Mouse (Mus musculus) C2C12 (cell line): ENCODE results near the gene Pter. TPM values are rescaled to one million over a fixed set of nuclear protein-coding genes. Genes with fewer than 3 reads are reported as not detected.

Experiments used
- H3K27me3 ChIP-seq: one replicate; pipeline ENCODE4 v1.6.1; 2011; ENCODE audit not compliant: control insufficient read depth, insufficient read depth, insufficient read length
- H3K36me3 ChIP-seq: one replicate; pipeline ENCODE4 v1.6.1; 2011; ENCODE audit not compliant: control insufficient read depth, insufficient read depth
- H3K4me3 ChIP-seq: one replicate; pipeline ENCODE4 v1.5.1; 2011; ENCODE audit warnings: mild to moderate bottlenecking, control low read depth; ENCODE audit not compliant: poor library complexity, insufficient read depth, severe bottlenecking
- H3K79me2 ChIP-seq: one replicate; pipeline ENCODE4 v1.6.1; 2011; ENCODE audit not compliant: control insufficient read depth, insufficient read depth
- H3K79me3 ChIP-seq: one replicate; pipeline ENCODE4 v1.6.1; 2011; ENCODE audit warnings: low read depth, control low read depth
- H3ac ChIP-seq: one replicate; pipeline ENCODE3; 2011; ENCODE audit warnings: low read depth; ENCODE audit not compliant: control insufficient read depth, insufficient read length
- CEBPB ChIP-seq: IDR thresholded peaks from one replicate; pipeline ENCODE4 v1.6.1; 2011; ENCODE audit warnings: low read depth, mild to moderate bottlenecking, control low read depth, moderate library complexity
- CTCF ChIP-seq: IDR thresholded peaks from one replicate; pipeline ENCODE4 v1.5.1; 2011; ENCODE audit not compliant: control insufficient read depth, insufficient read depth, insufficient read length
- FOSL1 ChIP-seq: IDR thresholded peaks from one replicate; pipeline ENCODE4 v1.8.0; 2011; ENCODE audit warnings: mild to moderate bottlenecking, low read length; ENCODE audit not compliant: poor library complexity, insufficient read depth, severe bottlenecking
- MAX ChIP-seq: IDR thresholded peaks from one replicate; pipeline ENCODE4 v1.6.1; 2011; ENCODE audit warnings: mild to moderate bottlenecking, control low read depth
- MYOD1 ChIP-seq: IDR thresholded peaks from one replicate; pipeline ENCODE4 v1.6.1; 2011; ENCODE audit warnings: low read depth; ENCODE audit not compliant: control insufficient read depth, insufficient read length
- MYOG ChIP-seq: IDR thresholded peaks from one replicate; pipeline ENCODE4 v1.6.1; 2011; ENCODE audit not compliant: control insufficient read depth, insufficient read length; ENCODE audit errors: extremely low read depth
- USF1 ChIP-seq: IDR thresholded peaks from one replicate; pipeline ENCODE4 v1.6.1; 2011; ENCODE audit warnings: low read depth, mild to moderate bottlenecking, control low read depth, moderate library complexity
- polyA plus RNA-seq: library from polyadenylated mRNA; unstranded; fragments of >200 nt; fragmentation: generic; extraction: Trizol; gene quantifications from one replicate; pipeline ENCODE4 v1.2.1, GENCODE M21; 2012; ENCODE audit warnings: missing spikeins

Pter gene
- polyA plus RNA-seq, 1 experiment: 2.7 TPM

DNA sequence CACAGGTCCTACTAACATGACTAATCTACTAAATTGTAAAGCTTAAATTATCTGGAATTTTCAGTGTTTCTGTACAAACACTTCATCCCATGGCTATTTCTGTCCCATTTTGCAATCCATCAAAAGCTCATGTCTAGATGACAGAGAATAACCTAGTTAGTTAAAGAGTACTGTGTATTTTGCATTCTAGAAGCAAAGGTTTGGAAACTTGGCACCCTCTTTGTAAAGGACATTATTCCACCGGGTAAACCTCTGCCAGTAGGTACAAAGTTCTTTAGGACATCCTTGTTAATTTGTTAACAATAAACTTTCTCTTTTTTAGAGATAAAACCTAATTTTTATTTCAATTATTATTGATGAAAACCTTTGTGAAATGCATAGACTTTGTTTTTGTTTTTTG lies 18.1 kb upstream of the Pter start:
- Histone ChIP-seq H3K4me3 (no peak overlapping the region), H3ac (no peak overlapping the region), H3K36me3 (no peaks in the 10 kb centered on the region), H3K27me3 (peaks cover 8% of the 10 kb centered on the region), H3K79me2 (no peaks in the 10 kb centered on the region), H3K79me3 (no peaks in the 10 kb centered on the region)
- no peak for TF ChIP-seq CTCF
- TF ChIP-seq MYOG: no peak
- TF ChIP-seq CEBPB: no peak
- no peak for TF ChIP-seq USF1
- no peak for TF ChIP-seq FOSL1

DNA sequence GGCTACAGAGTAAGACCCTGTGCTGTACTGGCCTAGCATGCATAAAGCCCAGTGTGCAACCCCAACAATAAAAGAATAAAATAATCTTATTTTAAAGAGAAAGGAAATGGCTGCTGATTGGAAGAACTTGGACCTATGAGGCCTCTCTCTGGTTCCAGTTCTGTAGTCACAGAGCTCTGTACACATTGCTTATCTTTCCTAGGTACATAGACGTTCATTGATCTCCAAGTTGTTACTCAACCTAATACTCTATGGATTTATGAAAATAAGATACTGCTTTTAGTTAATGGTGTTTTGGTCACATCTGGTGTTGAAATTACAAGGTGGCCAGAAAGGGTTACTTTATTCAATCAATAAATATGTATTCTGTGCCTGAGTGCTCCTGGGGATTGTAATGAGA lies 1.8 kb downstream of the Pter start:
- H3K4me3 ChIP-seq: no peak overlapping the region
- H3ac ChIP-seq: no peak overlapping the region
- no peaks in the 10 kb centered on the region for H3K79me2 ChIP-seq
- TF ChIP-seq CEBPB: no peak
- no peak for TF ChIP-seq FOSL1
- no peak for TF ChIP-seq CTCF
- no peak for TF ChIP-seq USF1
- no peak for TF ChIP-seq MYOD1
- TF ChIP-seq MAX: no peak
- no peak for TF ChIP-seq MYOG
- H3K36me3 ChIP-seq: no peaks in the 10 kb centered on the region
- no peaks in the 10 kb centered on the region for H3K27me3 ChIP-seq
- no peaks in the 10 kb centered on the region for H3K79me3 ChIP-seq

DNA sequence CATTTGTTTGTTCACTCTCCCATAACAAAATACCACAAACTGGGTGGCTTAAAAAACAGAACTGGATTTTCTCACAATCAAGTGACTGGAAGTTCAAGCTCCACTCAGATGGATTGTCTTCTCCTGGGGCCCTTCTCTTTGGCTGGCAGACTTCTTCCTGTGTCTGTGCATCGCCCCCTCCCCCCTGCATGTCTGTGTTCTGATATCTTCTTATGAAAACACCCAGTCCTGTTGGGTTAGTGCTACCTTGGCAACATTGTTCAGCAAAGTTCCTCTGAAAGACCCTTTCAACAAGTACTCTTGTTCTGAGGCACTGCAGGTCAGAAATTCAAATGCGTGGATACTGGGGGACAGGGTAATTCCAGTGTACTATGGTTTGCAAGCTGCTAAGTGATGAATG lies 6.5 kb downstream of the Pter start:
- Histone ChIP-seq H3K4me3 (no peak overlapping the region), H3K36me3 (no peaks in the 10 kb centered on the region), H3K79me3 (no peaks in the 10 kb centered on the region), H3K27me3 (no peaks in the 10 kb centered on the region), H3ac (no peak overlapping the region), H3K79me2 (no peaks in the 10 kb centered on the region)
- TF ChIP-seq CTCF (no peak), MYOD1 (no peak), USF1 (no peak), CEBPB (no peak), MYOG (no peak), MAX (no peak), FOSL1 (no peak)

DNA sequence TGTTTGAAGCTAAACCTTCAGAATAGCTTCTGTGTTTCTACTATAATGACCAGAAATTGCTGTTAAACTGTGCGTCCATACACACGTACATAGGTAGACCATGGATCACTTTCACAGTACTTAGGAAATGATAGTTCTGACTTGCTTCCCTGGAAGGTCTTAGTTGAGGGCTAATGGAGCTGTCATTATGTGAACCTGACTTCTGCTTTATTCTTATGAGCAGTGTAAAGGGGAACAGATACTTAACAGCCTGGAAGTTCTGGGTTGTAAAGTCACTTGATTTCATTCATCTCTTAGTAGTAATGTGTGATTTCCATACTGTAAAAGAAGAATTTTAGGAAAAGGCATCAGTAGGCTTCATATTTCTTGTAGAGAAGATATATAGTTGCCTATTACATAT lies 10.1 kb downstream of the Pter start:
- Histone ChIP-seq H3K36me3 (no peaks in the 10 kb centered on the region), H3K79me3 (no peaks in the 10 kb centered on the region), H3K4me3 (no peak overlapping the region), H3K27me3 (no peaks in the 10 kb centered on the region), H3K79me2 (no peaks in the 10 kb centered on the region), H3ac (no peak overlapping the region)
- TF ChIP-seq FOSL1 (no peak), USF1 (no peak), MAX (no peak), MYOD1 (no peak), CTCF (no peak), MYOG (no peak)

DNA sequence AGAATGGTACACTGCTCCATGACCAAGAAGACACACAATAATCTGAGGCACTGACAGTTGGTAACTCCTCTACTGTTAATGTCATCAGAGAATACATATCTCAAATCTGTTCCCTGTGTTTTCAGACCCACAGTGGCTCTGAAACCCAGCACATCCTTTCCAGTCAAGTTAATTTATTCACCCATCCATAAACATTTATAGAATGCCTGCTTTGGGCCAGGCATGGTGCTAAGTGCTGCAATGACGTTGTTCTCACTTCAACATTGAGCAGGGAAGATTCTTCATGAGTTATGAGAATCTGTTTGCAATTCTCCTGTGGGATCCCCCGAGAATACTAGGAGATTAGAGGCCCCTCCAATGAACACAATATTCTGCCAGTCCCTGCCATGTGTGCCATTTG lies 11.4 kb downstream of the Pter start:
- no peaks in the 10 kb centered on the region for H3K27me3 ChIP-seq
- no peak overlapping the region for H3K4me3 ChIP-seq
- H3K79me2 ChIP-seq: no peaks in the 10 kb centered on the region
- H3ac ChIP-seq: no peak overlapping the region
- no peaks in the 10 kb centered on the region for H3K79me3 ChIP-seq
- TF ChIP-seq USF1 (no peak), MYOD1 (no peak), MYOG (no peak), CEBPB (no peak), MAX (no peak), FOSL1 (no peak), CTCF (no peak)
- no peaks in the 10 kb centered on the region for H3K36me3 ChIP-seq

DNA sequence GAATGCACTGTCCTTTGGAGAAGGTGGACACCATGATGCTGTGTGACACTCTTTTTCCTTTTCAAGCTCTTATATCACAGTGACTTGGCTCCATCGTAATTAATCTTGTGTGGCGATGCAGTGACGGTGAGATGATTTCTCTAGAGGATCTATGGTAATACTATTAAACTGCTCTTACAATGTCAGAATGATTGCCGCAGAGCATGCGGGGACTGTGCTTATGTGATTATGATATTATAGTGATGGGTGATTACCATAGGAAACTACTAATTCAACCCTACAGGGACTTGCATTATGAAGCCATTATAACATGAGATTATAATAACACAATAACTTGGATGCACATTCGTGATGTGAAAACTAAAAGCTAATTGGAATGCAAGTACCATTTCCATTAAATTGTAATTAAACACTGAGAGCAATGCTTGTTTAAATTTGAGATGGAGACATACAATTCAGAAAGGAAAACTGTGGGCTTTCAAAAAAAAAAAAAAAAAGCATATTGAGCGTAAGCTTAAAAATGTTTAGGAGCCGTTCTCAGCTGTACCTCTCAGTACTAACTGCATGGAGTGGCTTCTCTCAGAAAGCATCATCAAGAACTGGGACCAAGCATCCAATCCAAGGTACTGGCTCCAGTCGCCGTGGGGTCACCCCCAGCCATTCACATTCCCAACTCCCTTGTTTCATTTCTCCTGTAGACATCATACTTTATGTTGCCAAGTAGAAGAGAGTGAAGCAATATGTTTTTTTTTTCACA lies 13.8 kb downstream of the Pter start:
- H3K36me3 ChIP-seq: no peaks in the 10 kb centered on the region
- H3K27me3 ChIP-seq: no peaks in the 10 kb centered on the region
- no peaks in the 10 kb centered on the region for H3K79me2 ChIP-seq
- H3K4me3 ChIP-seq: no peak overlapping the region
- no peak for TF ChIP-seq MAX
- no peak for TF ChIP-seq MYOD1
- no peak for TF ChIP-seq USF1
- no peak for TF ChIP-seq MYOG
- no peak for TF ChIP-seq CEBPB
- TF ChIP-seq FOSL1: no peak
- no peak for TF ChIP-seq CTCF
- no peak overlapping the region for H3ac ChIP-seq
- H3K79me3 ChIP-seq: no peaks in the 10 kb centered on the region
